Mouse (Mus musculus) left cerebral cortex, adult 11 months (tissue): Measurements from ENCODE around the gene Cryab.
A peak's percentile ranks its signal among the peaks of the same experiment; 100 is the strongest.

Experiments
- DNase-seq: peaks from one replicate; pipeline ENCODE4 v3.0.0; 2022; ENCODE audit warnings: low spot score

The Cryab gene

GRCm38 (mm10) chr9:50742744-50743143 is 8.4 kb upstream of the Cryab start:
- DNase-seq = no peak

GRCm38 (mm10) chr9:50745806-50746205 is 5.3 kb upstream of the Cryab start:
- DNase-seq = no peak

GRCm38 (mm10) chr9:50746214-50746677 is 4.9 kb upstream of the Cryab start, which contains the start of gene 2310030G06Rik:
TSS of gene 2310030G06Rik (minus strand) at chr9:50746536.
- DNase-seq = no peak

GRCm38 (mm10) chr9:50750706-50751105 is 419 bp upstream of the Cryab start:
- DNase-seq = no peak

GRCm38 (mm10) chr9:50752054-50752602 is 1.0 kb downstream of the Cryab start, which contains the start of gene Hspb2:
TSS of gene Hspb2 (minus strand) at chr9:50752354.
- no peak for DNase-seq

GRCm38 (mm10) chr9:50752784-50753615 is 1.9 kb downstream of the Cryab start:
- DNase-seq = peak; percentile 61

GRCm38 (mm10) chr9:50753947-50754346 is 2.8 kb downstream of the Cryab start:
- no peak for DNase-seq

GRCm38 (mm10) chr9:50756711-50757110 is 5.6 kb downstream of the Cryab start:
- no peak for DNase-seq

GRCm38 (mm10) chr9:50761520-50762243 is 10.6 kb downstream of the Cryab start:
- DNase-seq = no peak

- DNase-seq = no peak
These were observed 12.2 kb downstream of the Cryab start for GRCm38 (mm10) chr9:50763331-50763730.

- DNase-seq = no peak
These were observed 16.5 kb downstream of the Cryab start for GRCm38 (mm10) chr9:50767531-50768106.

- DNase-seq = peak; percentile 98
These were observed 17.2 kb downstream of the Cryab start, which contains the start of gene Fdxacb1 for GRCm38 (mm10) chr9:50768107-50769002. TSS of gene Fdxacb1 (plus strand) at chr9:50768236.

GRCm38 (mm10) chr9:50770011-50770410 is 18.9 kb downstream of the Cryab start:
- DNase-seq = no peak

- DNase-seq = no peak
These were observed 22.9 kb downstream of the Cryab start for GRCm38 (mm10) chr9:50774026-50774462.

- DNase-seq = peak; percentile 72
These were observed 24.0 kb downstream of the Cryab start, which contains the start of the genes Alg9 and 1110032A03Rik for GRCm38 (mm10) chr9:50774991-50775612. TSS of gene Alg9 (plus strand) at chr9:50775019. TSS of gene 1110032A03Rik (minus strand) at chr9:50775520.

- DNase-seq = no peak
These were observed 24.6 kb downstream of the Cryab start for GRCm38 (mm10) chr9:50775662-50776126.

- DNase-seq = no peak
These were observed 25.1 kb downstream of the Cryab start for GRCm38 (mm10) chr9:50776162-50776760.

GRCm38 (mm10) chr9:50782155-50782554 is 31.0 kb downstream of the Cryab start:
- no peak for DNase-seq

- no peak for DNase-seq
These were observed 44.1 kb downstream of the Cryab start for GRCm38 (mm10) chr9:50795266-50795665.

GRCm38 (mm10) chr9:50796776-50797175 is 45.7 kb downstream of the Cryab start:
- no peak for DNase-seq
